ENCODE assay signal across 12 mouse cellular contexts in genomic region chr4:32297071-32297671, GRCm38 (mm10). TPM values are rescaled to one million over a fixed set of nuclear protein-coding genes. Genes with fewer than 3 reads are reported as not detected.
DNase-seq lines count a peak whose midpoint lies in the region; ATAC-seq and TF ChIP-seq lines count a peak whose summit lies in the region.
"Had no signal": no experiment of that assay in that cellular context is flagged by ENCODE, and none has a peak within 500 bp of the region (broad histone marks: within the 10 kb centered on the region; RNA-seq: fewer than 3 reads in every experiment).

No protein-coding gene starts in this region.

- intact Hi-C loops in heart, postnatal 36 days (cut with DNase I): no loop called here

- H3K4me2 ChIP-seq in heart, embryonic 11.5 days: no peak overlapping the region
- H3K4me2 ChIP-seq in embryonic facial prominence, embryonic 11.5 days (ENCODE audit: low read depth, low read length): no peak overlapping the region
- H3K4me2 ChIP-seq in heart, embryonic 12.5 days: no peak overlapping the region
- H3K4me2 ChIP-seq in limb, embryonic 14.5 days (replicated peaks; ENCODE audit: low read depth, low read length, severe bottlenecking): no peak overlapping the region
- H3K4me2 ChIP-seq: liver, embryonic 15.5 days had no signal

- peak overlapping the region; percentile 57 for H3K27ac ChIP-seq in heart, embryonic 11.5 days (ENCODE audit: low read depth, low read length)
- H3K27ac ChIP-seq in embryonic facial prominence, embryonic 11.5 days (replicated peaks; ENCODE audit: low read depth, low read length): no peak overlapping the region
- H3K27ac ChIP-seq in heart, embryonic 12.5 days (ENCODE audit: poor library complexity, severe bottlenecking): peak overlapping the region; percentile 52; the same call in 1 of the 2 replicates
- peak overlapping the region; percentile 73 for H3K27ac ChIP-seq in limb, embryonic 14.5 days (replicated peaks; ENCODE audit: low read depth, low read length)
- H3K27ac ChIP-seq: liver, embryonic 15.5 days had no signal

- no peak overlapping the region for H3K4me3 ChIP-seq in heart, embryonic 11.5 days (ENCODE audit: low read depth, low read length)
- no peak overlapping the region for H3K4me3 ChIP-seq in embryonic facial prominence, embryonic 11.5 days (ENCODE audit: low read depth, low read length)
- no peak overlapping the region for H3K4me3 ChIP-seq in heart, embryonic 12.5 days
- H3K4me3 ChIP-seq in limb, embryonic 14.5 days (replicated peaks; ENCODE audit: low read length): no peak overlapping the region
- H3K4me3 ChIP-seq: liver, embryonic 15.5 days had no signal

- H3K36me3 ChIP-seq in heart, embryonic 11.5 days (ENCODE audit: control insufficient read depth, insufficient read depth, low read length): no peaks in the 10 kb centered on the region
- H3K36me3 ChIP-seq in embryonic facial prominence, embryonic 11.5 days (replicated peaks; ENCODE audit: control insufficient read depth, insufficient read depth, low read depth, low read length): no peaks in the 10 kb centered on the region
- H3K36me3 ChIP-seq in heart, embryonic 12.5 days: no peaks in the 10 kb centered on the region
- no peaks in the 10 kb centered on the region for H3K36me3 ChIP-seq in limb, embryonic 14.5 days (ENCODE audit: control insufficient read depth, insufficient read depth, low read length)
- H3K36me3 ChIP-seq: liver, embryonic 15.5 days had no signal

- 26% methylated on average over 6 of the region's 6 CpGs for WGBS in heart, embryonic 11.5 days (ENCODE audit: insufficient replicate concordance)
- WGBS in embryonic facial prominence, embryonic 11.5 days: 13% methylated on average over 6 of the region's 6 CpGs
- 33% methylated on average over 6 of the region's 6 CpGs for WGBS in heart, embryonic 12.5 days
- 30% methylated on average over 6 of the region's 6 CpGs for WGBS in limb, embryonic 14.5 days

- DNase-seq in heart, postnatal 36 days: no peak
- DNase-seq in embryonic facial prominence, embryonic 11.5 days (ENCODE audit: low spot score): peak; percentile 47
- no peak for DNase-seq in limb, embryonic 14.5 days (ENCODE audit: low spot score)
- DNase-seq in B cell, adult 2 months: no peak
- DNase-seq in left cerebral cortex, adult 8-10 months (ENCODE audit: low spot score in 2 of 2): no peak
- DNase-seq in ovary, adult 18-20 months (ENCODE audit: low spot score): no peak
- DNase-seq: kidney, postnatal 36 days; spleen, adult 18-20 months; thymus, postnatal 36 days had no signal

- no peak overlapping the region for H3K9ac ChIP-seq in heart, embryonic 11.5 days (ENCODE audit: low read depth, low read length)
- no peak overlapping the region for H3K9ac ChIP-seq in embryonic facial prominence, embryonic 11.5 days (replicated peaks; ENCODE audit: low read length)
- H3K9ac ChIP-seq in heart, embryonic 12.5 days: no peak overlapping the region
- no peak overlapping the region for H3K9ac ChIP-seq in limb, embryonic 14.5 days (ENCODE audit: low read depth, low read length, severe bottlenecking)
- H3K9ac ChIP-seq: liver, embryonic 15.5 days had no signal

- peaks cover 34% of the 10 kb centered on the region for H3K4me1 ChIP-seq in heart, embryonic 11.5 days (ENCODE audit: control insufficient read depth, insufficient read depth, low read length)
- H3K4me1 ChIP-seq in embryonic facial prominence, embryonic 11.5 days (ENCODE audit: control insufficient read depth, insufficient read depth, low read length): peaks cover 4% of the 10 kb centered on the region
- peaks cover 48% of the 10 kb centered on the region for H3K4me1 ChIP-seq in heart, embryonic 12.5 days (replicated peaks)
- peaks cover 40% of the 10 kb centered on the region for H3K4me1 ChIP-seq in limb, embryonic 14.5 days (ENCODE audit: control insufficient read depth, insufficient read depth, low read length)
- H3K4me1 ChIP-seq: liver, embryonic 15.5 days had no signal

- no peaks in the 10 kb centered on the region for H3K27me3 ChIP-seq in heart, embryonic 11.5 days (ENCODE audit: control insufficient read depth, insufficient read depth, low read length)
- no peaks in the 10 kb centered on the region for H3K27me3 ChIP-seq in embryonic facial prominence, embryonic 11.5 days (ENCODE audit: control insufficient read depth, insufficient read depth, low read length)
- H3K27me3 ChIP-seq in heart, embryonic 12.5 days (replicated peaks): no peaks in the 10 kb centered on the region
- no peaks in the 10 kb centered on the region for H3K27me3 ChIP-seq in limb, embryonic 14.5 days (ENCODE audit: control insufficient read depth, insufficient read depth, low read length)
- H3K27me3 ChIP-seq: liver, embryonic 15.5 days had no signal

- ATAC-seq in heart, embryonic 11.5 days (replicated peaks; ENCODE audit: insufficient number of reproducible peaks, low FRiP score, low TSS enrichment): peak; percentile 62; the same call in 1 of the 2 replicates
- no peak; the same call in 1 of the 2 replicates for ATAC-seq in embryonic facial prominence, embryonic 11.5 days (replicated peaks; ENCODE audit: insufficient number of reproducible peaks, low FRiP score, low TSS enrichment, low read depth)
- peak; percentile 70; the same call in 1 of the 2 replicates for ATAC-seq in heart, embryonic 12.5 days (ENCODE audit: insufficient number of reproducible peaks, low FRiP score)
- peak; percentile 74 for ATAC-seq in limb, embryonic 14.5 days (ENCODE audit: low FRiP score, low read depth)

- H3K9me3 ChIP-seq in heart, embryonic 11.5 days (replicated peaks; ENCODE audit: control insufficient read depth, low read length): no peaks in the 10 kb centered on the region
- H3K9me3 ChIP-seq in embryonic facial prominence, embryonic 11.5 days (replicated peaks; ENCODE audit: control insufficient read depth, low read length): no peaks in the 10 kb centered on the region
- H3K9me3 ChIP-seq in heart, embryonic 12.5 days (replicated peaks): no peaks in the 10 kb centered on the region
- H3K9me3 ChIP-seq in limb, embryonic 14.5 days (ENCODE audit: control insufficient read depth, low read length): no peaks in the 10 kb centered on the region
- H3K9me3 ChIP-seq: liver, embryonic 15.5 days had no signal

- TF ChIP-seq POLR2A in limb, embryonic 14.5 days (IDR thresholded peaks at IDR 0.05; ENCODE audit: borderline replicate concordance, extremely low read depth, insufficient read depth, insufficient read length): 0 out of 2 replicates have a peak, but pooled peaks have one; percentile 27

RNA-seq across cellular contexts. Expression of gene Bach2, which starts 58.6 kb away (rescaled TPM):
- polyA plus RNA-seq in heart, embryonic 11.5 days (2014; fragmentation: Nextera tagmentation; extraction: Ambion mirVana): 8.0 and 9.0 TPM in 2 replicates
- 1 to 10 TPM; 5.4 to 6.4 TPM for total RNA-seq in heart, postnatal 36 days (2021)
- 11.0 and 11.5 TPM in 2 replicates for polyA plus RNA-seq in embryonic facial prominence, embryonic 11.5 days (2014; fragmentation: Nextera tagmentation; extraction: Ambion mirVana)
- polyA plus RNA-seq in heart, embryonic 12.5 days (2016; fragmentation: Nextera tagmentation; extraction: Ambion mirVana): 7.0 and 8.6 TPM in 2 replicates
- 6.0 and 7.5 TPM in 2 replicates for polyA plus RNA-seq in limb, embryonic 14.5 days (2012; rRNA removed)
- polyA plus RNA-seq in limb, embryonic 14.5 days (2014; fragmentation: Nextera tagmentation; extraction: Ambion mirVana): 9.6 and 11.0 TPM in 2 replicates
- 10 to 100 TPM in 3 of 4 experiments, 1 to 10 TPM in 1; 9.6 to 22.4 (median 15.1) TPM for total RNA-seq in left cerebral cortex, adult 8-10 months (2022)
